Mouse (Mus musculus) thymus, adult 2 months (tissue): ENCODE measurements at regions not wholly inside any gene's neighbourhood (a gene's known extent, or its start where the extent isn't known, plus 50 kb on each side); places are given as distances from the start of the nearest gene placed in this dataset.

ENCODE experiments used
- CTCF ChIP-seq: fragments of 200-500 bp; IDR thresholded peaks from 2 replicates; pipeline ENCODE4 v1.5.1; 2012; ENCODE audit warnings: mild to moderate bottlenecking, control low read depth, low read length, moderate library complexity, borderline replicate concordance; ENCODE audit not compliant: control insufficient read depth, poor library complexity, insufficient read depth; ENCODE audit errors: extremely low read depth
- POLR2A ChIP-seq: fragments of 200-500 bp; IDR thresholded peaks from 2 replicates; pipeline ENCODE4 v1.6.1; 2012; ENCODE audit warnings: mild to moderate bottlenecking, low read length, control low read depth, moderate library complexity; ENCODE audit not compliant: control insufficient read depth, poor library complexity, insufficient read depth; ENCODE audit errors: extremely low read depth

GRCm38 (mm10) chr19:35164727-35165126 is 242.6 kb downstream of the Kif20b start:
- no peak for TF ChIP-seq CTCF
- TF ChIP-seq POLR2A, result no peak
